Mouse (Mus musculus) natural killer cell, adult 2 months (primary cell): ENCODE results near the gene Otulin.

ENCODE experiments used
- DNase-seq, 2 experiments: peaks; one replicate each; pipeline ENCODE4 v3.0.0; 2022; ENCODE audit warnings: low spot score in 2 of 2

The Otulin gene

GRCm38 (mm10) chr15:27616159-27616558 lies 14.3 kb downstream of the Otulin start:
- no peak for DNase-seq

DNA sequence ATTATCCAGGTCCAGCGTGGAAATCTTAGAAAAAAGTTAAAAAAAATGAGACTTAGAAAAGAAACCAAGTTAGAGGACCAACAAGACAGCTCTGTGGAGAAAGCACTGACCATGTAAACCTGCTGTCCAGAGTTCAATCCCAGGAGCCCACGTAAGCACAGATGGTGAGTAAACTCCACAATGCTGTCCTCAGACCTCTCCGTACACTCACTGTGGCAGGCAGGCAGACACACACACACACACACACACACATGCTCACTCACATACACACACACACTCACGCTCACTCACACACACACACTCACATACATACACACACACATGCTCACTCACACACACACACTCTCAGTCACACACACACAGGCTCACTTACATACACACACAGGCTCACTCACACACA lies 17.2 kb downstream of the Otulin start:
- DNase-seq = no peak

GRCm38 (mm10) chr15:27612533-27613221 lies 17.8 kb downstream of the Otulin start:
- DNase-seq = peak; percentile 62 to 73

- no peak for DNase-seq
These were observed 20.9 kb downstream of the Otulin start for GRCm38 (mm10) chr15:27609554-27609953.

DNA sequence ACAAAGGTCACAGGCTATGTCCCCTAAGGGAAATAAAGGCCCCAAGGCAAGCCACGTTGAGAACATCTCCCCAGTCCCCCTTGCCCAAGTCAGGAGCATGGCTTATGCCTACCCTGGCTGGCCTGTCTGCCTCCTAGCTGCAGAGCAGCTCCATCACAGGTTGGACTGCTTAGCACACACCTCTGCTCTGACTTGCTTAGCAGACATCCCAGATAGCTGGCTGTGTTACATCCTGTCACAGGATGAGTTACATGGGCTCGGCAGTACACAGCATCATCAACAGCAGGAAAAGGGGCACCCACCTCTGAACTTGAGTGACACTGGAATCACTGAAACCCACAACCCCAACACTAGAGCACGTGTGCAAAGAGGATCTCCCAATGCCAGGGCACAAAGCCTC lies 25.2 kb downstream of the Otulin start:
- DNase-seq = no peak

- DNase-seq = no peak
These were observed 25.9 kb downstream of the Otulin start for GRCm38 (mm10) chr15:27604558-27604957.

DNA sequence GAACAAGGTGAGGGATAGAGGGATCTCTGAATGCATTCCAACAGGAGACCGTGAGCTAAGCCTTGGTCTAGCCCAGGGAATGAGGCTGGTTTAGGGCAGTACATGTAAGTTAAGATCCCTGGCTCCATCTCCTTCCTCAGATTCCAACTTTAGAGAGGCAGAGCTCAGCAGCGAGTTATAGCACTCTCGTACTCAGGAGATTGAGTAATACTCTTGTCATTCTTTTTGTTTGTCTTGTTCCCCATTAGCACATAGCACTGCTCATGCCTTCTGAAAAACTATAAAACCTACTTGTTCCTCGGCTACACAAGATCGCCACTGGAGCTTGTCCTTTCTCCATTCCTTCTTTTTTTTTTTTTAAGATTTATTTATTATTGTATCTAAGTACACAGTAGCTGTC lies 30.0 kb downstream of the Otulin start:
- DNase-seq = no peak

DNA sequence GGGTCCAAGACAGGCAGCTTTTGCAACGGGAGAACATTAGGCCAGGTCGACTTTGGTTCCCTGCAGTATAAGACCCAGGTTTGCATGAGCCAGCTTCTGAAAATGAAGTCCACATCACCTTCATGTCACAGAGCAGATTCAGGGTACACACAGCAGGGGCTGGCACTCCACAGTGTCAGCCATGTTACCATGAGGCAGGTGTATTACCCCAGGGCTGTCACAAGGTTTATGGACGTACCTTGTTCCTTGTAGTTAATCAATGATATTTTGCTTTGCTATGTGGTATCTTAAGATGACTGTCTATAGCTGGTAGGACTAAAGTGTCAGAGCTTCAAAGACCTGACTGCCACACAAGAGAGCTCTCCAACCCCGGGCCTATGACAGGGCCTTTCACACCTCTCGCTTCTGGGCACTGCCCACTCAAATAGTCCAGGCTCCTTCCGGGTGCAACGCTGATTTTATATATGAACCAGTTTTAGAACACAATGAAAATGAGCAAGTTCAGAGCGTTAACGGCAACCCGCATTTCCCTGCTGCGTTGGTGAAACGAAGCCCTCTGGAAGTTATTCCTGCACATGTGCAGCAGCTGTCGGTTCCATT lies 31.6 kb downstream of the Otulin start:
- peak; percentile 54 to 67 for DNase-seq

GRCm38 (mm10) chr15:27597516-27597915 lies 33.0 kb downstream of the Otulin start:
- peak in 1 of 2 experiments; percentile 26 for DNase-seq

DNA sequence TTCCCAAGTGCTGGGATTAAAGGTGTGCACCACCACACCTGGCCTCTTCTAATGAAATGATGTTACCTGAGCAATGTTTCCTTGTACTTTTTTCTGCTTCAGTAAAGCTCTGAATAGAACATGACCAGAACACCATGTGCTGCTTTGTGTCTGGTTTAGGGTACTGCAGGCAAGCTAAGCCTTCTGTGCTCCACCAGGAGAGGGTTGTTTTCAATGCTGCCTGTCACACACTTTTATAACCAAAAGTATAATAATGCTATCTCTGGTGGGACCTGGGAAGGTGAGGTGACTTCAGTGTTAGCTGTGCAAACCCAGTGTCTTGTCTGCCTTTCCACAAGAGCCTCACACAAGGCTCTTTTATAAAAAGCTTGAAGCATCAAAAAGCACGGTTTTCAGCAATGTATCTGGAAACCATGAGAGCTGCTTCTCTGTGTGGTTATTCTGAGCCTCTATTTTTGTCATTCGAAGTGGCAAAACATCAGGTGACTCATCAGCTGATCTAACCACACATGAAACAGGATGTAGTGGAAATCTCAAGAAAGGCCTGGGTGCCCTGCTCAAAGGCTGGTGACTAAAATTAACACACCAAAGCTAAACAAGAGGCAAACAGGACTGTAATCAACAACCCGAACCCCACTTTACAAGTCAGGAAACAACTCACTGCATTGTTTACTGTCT lies 33.9 kb downstream of the Otulin start:
- peak; percentile 86 to 90 for DNase-seq

- no peak for DNase-seq
These were observed 34.9 kb downstream of the Otulin start for GRCm38 (mm10) chr15:27595560-27595959.

- no peak for DNase-seq
These were observed 35.5 kb downstream of the Otulin start for GRCm38 (mm10) chr15:27594973-27595372.

GRCm38 (mm10) chr15:27593717-27594116 lies 36.8 kb downstream of the Otulin start:
- DNase-seq = no peak

GRCm38 (mm10) chr15:27592620-27593320 lies 37.7 kb downstream of the Otulin start:
- DNase-seq = peak in 1 of 2 experiments; percentile 10

DNA sequence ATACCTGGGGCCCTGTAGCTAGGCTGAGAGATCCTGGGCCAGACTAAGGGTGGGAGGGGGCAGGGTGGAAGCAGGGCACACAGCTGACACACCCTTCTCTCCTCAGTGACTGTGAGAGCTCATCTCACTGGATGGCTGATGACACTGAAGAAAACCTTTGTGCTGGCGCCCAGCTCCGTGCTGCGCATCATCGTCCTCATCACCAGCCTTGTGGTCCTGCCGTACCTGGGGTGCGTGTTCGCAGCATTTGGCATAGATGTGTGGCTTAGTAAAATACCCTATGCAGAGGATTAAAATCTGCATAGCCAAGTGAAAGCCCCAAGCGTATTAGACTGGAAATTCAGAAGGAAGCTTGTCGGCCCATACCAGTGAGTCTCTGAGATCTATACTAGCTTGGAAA lies 39.7 kb downstream of the Otulin start:
- no peak for DNase-seq

GRCm38 (mm10) chr15:27588087-27588826 lies 42.2 kb downstream of the Otulin start:
- DNase-seq = peak in 1 of 2 experiments; percentile 20

DNA sequence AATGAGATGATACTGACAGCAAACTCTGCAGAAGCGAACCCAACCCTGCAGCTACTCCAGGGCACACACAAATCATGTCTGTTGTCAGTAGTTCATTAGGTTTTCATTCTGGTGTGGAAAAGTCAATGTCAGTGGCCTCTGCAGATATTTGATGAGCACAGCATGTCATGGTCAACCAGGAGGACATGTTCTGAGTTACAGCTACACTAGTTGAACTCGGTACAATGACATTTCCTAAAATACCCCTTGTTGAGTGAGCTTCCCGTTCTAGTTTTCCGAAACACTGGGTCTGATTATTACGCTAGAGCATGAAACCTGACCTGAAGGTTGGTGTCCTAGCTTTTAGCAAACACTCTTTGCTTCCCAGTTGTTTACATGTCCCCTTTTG lies 44.4 kb downstream of the Otulin start:
- no peak for DNase-seq

DNA sequence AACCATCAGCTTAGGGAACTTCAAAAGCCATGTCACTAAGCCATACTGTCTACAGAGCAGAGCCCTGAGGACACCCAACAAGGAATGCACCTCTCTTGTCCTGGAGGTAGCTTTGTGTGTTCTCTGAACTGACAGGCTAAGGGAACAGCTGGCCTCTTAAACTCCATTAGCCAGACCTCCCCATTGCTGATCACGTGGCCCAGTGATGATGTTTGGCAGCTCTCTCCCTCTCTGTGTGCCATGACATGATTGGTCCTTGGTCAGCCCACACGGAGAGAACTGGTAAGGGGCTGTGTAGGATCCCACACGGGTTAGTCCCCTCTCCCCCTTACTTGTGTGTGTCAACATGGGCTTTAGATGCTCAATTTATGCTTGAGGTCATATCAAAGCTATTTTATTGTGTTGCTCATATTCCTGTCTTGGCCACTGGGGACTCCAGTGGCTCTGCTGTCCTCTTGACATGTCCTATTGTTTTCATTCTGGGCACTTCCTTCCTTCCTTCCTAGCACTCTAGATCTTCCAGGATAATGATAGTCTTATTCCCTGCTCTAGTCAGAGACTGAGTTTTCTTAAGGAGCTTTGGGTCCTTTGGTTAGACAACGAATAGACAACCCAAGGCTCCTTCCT lies 44.9 kb downstream of the Otulin start:
- DNase-seq = no peak

DNA sequence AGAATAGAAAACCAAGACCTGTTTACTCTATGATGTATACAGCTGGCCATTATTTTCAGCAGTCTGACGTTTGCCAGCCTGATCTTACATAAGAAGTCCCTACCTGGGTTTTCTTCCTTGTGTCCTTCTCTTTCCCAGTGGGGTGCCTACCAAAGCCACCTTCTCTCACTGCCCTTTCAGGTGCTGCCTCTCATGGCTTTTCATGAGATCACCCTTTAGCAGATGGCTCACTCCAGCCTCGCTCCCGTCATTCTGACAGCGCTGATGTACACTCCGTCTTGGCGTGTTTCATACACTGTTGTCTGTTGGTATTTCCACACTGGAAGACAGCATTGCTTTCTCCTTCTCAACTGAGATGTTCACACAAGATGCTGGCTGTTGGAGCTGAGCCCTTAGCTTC lies 46.9 kb downstream of the Otulin start:
- DNase-seq = no peak

- DNase-seq = peak in 1 of 2 experiments; percentile 35
These were observed 47.5 kb downstream of the Otulin start for GRCm38 (mm10) chr15:27583042-27583441.

DNA sequence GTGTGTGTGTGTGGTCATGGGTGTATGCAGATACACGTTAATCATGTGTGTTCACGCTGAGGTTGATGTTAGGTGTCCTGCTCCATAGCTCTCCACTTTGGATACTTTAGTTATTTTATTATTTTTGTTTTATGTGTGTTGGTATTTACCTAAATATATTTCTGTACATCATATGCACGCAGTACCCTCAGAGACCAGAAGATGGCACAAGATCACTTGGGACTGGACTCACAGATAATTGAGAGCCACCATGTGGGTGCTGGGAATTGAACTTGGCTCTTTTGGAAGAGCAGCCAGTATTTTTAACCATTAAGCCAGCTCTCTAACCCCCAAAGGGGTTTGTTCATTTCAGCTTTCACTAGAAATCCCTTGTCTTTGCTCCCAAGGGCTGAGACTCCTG lies 48.1 kb downstream of the Otulin start:
- DNase-seq = peak; percentile 15 to 46
